Mouse (Mus musculus) cerebellum, adult 2 months (tissue): ENCODE data around the gene Optn. TPM values are rescaled to one million over a fixed set of nuclear protein-coding genes. Genes with fewer than 3 reads are reported as not detected.
A peak's percentile ranks its signal among the peaks of the same experiment; 100 is the strongest.
"Not testable (repeated sequence)": the region's sequence is repeated elsewhere in the genome, so short reads cannot be mapped to it uniquely, and the experiment has no call there.

Source experiments
- DNase-seq, 2 experiments: peaks; one replicate each; pipeline ENCODE4 v3.0.0; 2021
- H3K27ac ChIP-seq: fragments of 200-500 bp; 2 replicates; pipeline ENCODE4 v1.5.1; 2012; ENCODE audit warnings: low read length, control low read depth, inconsistent platforms; ENCODE audit not compliant: insufficient read depth
- H3K27me3 ChIP-seq: fragments of 200-500 bp; 2 replicates; pipeline ENCODE4 v1.6.1; 2012; ENCODE audit warnings: inconsistent platforms, mild to moderate bottlenecking, low read length, moderate library complexity; ENCODE audit not compliant: control insufficient read depth, insufficient read depth
- H3K4me1 ChIP-seq: fragments of 200-500 bp; 2 replicates; pipeline ENCODE4 v1.6.1; 2011; ENCODE audit warnings: low read length; ENCODE audit not compliant: control insufficient read depth, insufficient read depth
- H3K4me3 ChIP-seq: fragments of 200-500 bp; replicated peaks from 2 replicates; pipeline ENCODE3; 2011; ENCODE audit warnings: mild to moderate bottlenecking, low read depth, low read length, control low read depth; ENCODE audit not compliant: insufficient read depth
- CTCF ChIP-seq: fragments of 200-500 bp; IDR thresholded peaks from 2 replicates; pipeline ENCODE4 v1.5.1; 2011; ENCODE audit warnings: low read depth, mild to moderate bottlenecking, control low read depth, low read length, moderate library complexity, borderline replicate concordance; ENCODE audit not compliant: insufficient read depth
- POLR2A ChIP-seq: fragments of 200-500 bp; IDR thresholded peaks from 2 replicates; pipeline ENCODE4 v1.6.1; 2011; ENCODE audit warnings: low read length, control low read depth, borderline replicate concordance; ENCODE audit not compliant: insufficient read depth
- WGBS: fragments of 180-500 bp; shearing (Covaris S2); methylation state at CpG from one replicate; pipeline ENCODE4 v1.1.7; 2018; 5-methylcytosine and 5-hydroxymethylcytosine counted together
- polyA plus RNA-seq: library from polyadenylated mRNA; depleted of rRNA; stranded (reverse); fragments of >200 nt; gene quantifications from 2 replicates; pipeline ENCODE4 v1.2.3, GENCODE M21; 2012; rRNA removed

Gene Optn
- 14.6 and 16.3 TPM in 2 replicates for polyA plus RNA-seq

DNA sequence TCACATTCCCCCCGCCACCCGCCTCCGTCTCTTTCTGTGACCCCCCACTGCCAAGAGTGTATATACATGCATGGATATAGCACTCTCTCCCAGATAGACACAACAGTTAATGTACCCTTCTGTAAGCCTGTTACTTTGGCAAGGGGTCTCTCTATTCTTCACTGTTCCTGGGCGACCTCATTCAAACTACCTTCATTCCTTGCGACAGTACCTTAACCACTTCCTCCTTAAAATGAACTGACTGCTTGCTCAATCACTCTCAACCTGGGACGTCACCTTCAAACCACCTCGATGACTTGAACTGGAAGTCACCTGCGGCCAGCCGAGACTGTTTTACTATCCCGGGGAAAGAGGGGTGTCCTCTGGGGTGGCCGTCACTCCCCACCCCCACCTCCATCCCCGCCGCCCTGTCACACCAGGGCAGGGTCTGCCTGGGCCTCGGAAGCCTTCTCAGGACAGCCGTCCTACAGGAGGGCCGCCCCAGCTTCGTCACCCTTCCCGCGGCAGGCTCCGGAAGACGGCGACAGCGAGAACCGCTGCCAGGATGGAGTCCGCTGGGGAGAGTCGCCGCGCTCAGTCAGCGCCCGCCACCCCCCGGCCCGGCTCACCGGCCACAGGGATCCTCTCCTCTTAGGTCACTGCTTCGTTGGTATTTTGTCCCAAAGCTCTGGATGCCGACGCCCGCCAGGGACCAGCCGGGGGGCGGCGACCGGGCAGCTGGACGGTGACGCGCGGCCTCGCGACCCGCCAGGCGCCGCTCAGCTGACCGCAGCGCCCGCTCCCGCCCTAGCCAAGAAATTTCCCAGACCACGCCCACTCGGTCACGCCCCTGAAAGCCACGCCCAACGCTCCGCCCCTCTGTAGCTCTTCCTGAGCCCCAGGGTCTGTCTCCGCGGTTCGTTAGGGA is at the start of gene Optn:
TSS of gene Optn (minus strand) at position 753 of the 907 bp plus-strand sequence.
- 0 out of 2 replicates have a peak, but pooled peaks have one; percentile 20 for TF ChIP-seq POLR2A
- no peak for TF ChIP-seq CTCF
- DNase-seq, result peak; percentile 78 to 85
- no peak within 1 kb of the TSS for H3K27ac ChIP-seq

DNA sequence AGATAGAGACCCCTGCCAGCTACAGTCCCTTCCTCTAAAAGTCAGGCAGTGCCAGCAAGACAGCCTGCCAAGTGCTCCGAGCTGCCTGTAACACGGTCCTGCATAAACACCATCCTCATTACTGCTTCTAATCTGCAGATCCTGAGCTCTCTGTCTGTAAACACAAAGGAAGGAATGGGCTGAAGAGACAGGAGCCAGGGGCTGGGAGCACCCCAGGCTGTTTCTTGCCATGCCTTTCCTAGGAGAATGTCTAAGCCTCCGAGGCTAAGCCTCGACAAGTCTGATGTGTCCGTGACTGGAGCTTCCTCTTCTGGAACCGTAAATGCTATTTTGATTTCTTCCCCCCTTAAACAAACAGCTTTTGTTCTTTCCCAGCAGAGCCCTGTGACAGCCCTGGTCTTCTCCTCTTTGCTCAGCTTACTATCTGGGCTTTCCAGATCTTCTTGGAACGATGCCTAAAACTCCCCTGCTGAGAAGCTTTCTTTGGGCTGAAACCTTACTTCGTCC is 49.0 kb upstream of the Optn start:
- DNase-seq, result no peak
- TF ChIP-seq CTCF, result no peak
- no peak for TF ChIP-seq POLR2A
- Histone ChIP-seq H3K27me3 (no peaks in the 10 kb centered on the region), H3K4me1 (no peaks in the 10 kb centered on the region), H3K4me3 (no peak overlapping the region), H3K27ac (no peak overlapping the region)
- WGBS, result 7% methylated on average over 8 of the region's 8 CpGs

More for the DNA sequence above, at the start of gene Optn:
- Histone ChIP-seq H3K4me3 (peak within 1 kb of the TSS; percentile 53), H3K4me1 (no peaks in the 10 kb centered on the region; the same call in 1 of the 2 replicates), H3K27me3 (no peaks in the 10 kb centered on the region)
- 3% methylated on average over 63 of the region's 63 CpGs for WGBS

DNA sequence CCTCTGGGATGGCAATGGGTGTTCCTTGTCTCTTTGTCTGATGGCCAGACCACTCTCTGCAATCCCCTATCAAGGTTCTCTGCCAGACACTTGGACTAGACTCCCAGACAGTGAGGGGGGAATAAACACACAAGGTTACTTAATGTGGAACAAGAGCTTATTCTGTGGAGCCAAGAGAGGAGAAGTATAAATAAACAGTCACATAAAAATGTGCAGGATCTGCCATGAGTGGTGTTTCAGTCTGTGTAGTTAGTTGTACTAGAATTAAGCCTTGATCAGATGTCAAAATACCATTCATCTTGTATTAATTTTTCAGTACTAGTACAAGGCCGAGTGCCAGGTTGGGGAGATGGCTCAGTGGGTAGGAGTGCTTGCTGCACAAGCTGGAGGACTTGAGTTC is 39.0 kb upstream of the Optn start:
- Histone ChIP-seq H3K4me1 (no peaks in the 10 kb centered on the region), H3K4me3 (no peak overlapping the region), H3K27ac (no peak overlapping the region), H3K27me3 (no peaks in the 10 kb centered on the region)
- 86% methylated on average over 1 of the region's 1 CpGs for WGBS
- no peak for TF ChIP-seq CTCF
- no peak for DNase-seq

DNA sequence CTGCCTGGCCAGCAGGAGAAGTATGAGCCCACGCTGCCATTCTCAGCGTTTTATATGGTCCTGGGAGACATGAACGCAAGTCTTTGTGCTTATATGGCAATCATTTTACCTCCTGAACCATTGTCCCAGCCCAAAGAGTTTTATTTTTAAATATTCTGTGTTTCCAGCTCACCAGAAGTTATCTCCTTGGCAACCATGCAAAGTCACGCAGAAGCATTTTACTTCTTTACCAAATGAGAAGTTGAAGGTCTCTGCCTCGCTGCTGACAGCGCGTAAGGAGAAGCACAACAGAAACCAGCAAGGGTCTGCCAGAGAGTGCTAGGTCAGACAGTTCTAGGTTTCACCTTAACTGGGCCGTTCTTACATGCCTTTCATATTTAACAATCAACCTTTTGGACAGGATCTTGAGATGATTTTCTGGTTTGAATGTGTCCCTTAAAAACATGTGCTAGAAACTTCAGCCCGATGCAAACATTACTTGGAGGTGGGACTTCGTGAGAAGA is 37.9 kb upstream of the Optn start:
- Histone ChIP-seq H3K4me1 (no peaks in the 10 kb centered on the region), H3K27ac (no peak overlapping the region), H3K27me3 (no peaks in the 10 kb centered on the region), H3K4me3 (no peak overlapping the region)
- TF ChIP-seq CTCF (no peak), POLR2A (no peak)
- no peak for DNase-seq
- WGBS, result 84% methylated on average over 10 of the region's 10 CpGs

DNA sequence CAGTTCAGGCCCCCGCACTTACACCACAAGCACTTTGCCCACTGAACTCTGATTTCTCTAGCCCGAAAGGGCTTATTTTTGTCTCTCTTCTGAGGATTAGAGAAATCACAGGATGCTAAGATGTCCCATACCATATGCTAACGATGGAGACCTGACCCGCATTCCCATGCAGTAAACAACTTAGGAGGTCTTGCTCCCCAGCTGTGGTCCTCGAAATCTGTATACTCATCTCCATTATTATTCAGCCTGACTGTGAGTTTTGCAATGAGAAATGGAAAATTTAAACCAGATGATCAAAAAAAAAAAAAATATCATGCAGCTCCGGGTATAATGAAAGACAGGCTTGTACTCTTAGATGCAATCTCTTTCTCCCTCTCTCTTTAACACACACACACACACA is 35.3 kb upstream of the Optn start:
- Histone ChIP-seq H3K27me3 (no peaks in the 10 kb centered on the region), H3K4me1 (no peaks in the 10 kb centered on the region), H3K4me3 (no peak overlapping the region), H3K27ac (no peak overlapping the region)
- TF ChIP-seq CTCF (no peak), POLR2A (no peak)
- DNase-seq, result no peak
- WGBS, result 83% methylated on average over 6 of the region's 6 CpGs

DNA sequence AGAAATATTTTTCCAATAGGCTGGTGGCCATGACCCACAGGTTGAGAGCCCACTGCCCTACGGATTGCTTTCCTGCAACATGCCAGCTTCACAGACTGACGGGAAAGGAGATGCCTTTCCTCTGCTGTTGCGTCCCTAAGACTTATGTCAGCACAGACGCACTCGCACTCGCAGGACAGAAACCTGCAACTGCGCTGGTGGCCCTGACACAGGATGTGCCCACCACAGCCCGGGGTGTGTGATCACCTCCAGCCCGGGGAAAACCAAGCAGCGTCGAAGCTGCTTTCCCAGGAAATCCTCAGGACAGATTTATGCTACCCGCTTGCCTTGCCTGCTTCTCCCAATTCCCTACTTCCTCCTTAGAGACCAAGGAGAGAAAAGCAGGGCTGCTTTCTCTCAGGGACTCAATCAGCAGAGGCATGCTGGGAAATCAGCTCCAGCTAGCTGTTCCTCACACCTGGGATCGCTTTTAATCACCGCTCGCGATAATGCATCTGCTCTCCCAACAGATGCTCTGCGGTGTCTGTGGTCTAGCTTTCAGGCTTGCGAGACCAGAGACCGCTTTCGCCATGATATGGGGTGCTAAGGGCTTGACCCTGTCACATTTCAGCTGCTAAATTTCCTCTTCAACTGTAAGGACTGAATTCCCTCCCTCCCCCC is 34.1 kb upstream of the Optn start:
- WGBS, result 49% methylated on average over 20 of the region's 20 CpGs

DNA sequence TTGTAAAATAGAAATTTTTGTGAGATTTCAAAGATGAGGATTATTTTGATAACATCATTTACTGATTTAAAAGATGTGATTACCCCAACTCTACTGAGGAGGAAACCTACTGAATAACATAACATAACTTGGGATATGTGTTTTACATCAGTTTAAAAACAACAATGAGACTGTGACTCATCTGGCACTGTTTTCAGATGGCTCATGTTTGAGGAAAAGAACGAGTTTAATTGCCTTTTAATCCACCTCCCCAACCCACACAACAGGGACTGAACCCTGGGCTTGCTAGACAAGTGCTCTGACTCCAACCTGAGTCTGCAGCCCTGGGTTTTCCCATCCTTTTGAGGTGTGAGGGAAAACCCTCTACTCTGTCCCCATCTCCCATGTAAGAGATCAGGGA is 31.5 kb upstream of the Optn start:
- TF ChIP-seq POLR2A, result no peak
- TF ChIP-seq CTCF, result no peak
- Histone ChIP-seq H3K4me3 (no peak overlapping the region), H3K27ac (no peak overlapping the region), H3K27me3 (no peaks in the 10 kb centered on the region), H3K4me1 (no peaks in the 10 kb centered on the region)
- WGBS, result 17% methylated on average over 1 of the region's 1 CpGs
- DNase-seq, result no peak

More for the DNA sequence above, 34.1 kb upstream of the Optn start:
- H3K4me1 ChIP-seq, result no peaks in the 10 kb centered on the region
- H3K27me3 ChIP-seq, result no peaks in the 10 kb centered on the region
- no peak overlapping the region for H3K4me3 ChIP-seq
- H3K27ac ChIP-seq, result no peak overlapping the region
- DNase-seq, result no peak
- TF ChIP-seq CTCF, result no peak
- TF ChIP-seq POLR2A, result no peak

DNA sequence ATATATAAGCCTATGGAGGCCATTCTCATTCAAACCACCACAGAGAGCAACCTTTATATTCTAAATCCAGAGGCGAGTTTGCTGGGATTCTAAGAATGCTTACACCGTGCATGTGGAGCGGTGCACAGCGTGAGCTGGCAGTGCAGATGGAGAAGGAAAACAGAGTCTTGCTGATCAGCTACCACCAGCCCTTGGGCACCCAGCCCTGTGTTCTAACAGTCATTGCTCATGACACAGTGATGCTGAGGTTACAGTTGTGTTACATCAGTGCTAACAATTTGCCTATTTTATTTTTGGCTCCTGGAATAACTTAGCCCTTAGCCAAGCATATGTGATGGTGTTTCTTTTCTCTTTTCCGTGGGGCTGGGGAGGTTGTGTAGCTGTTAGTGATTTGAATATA is 31.0 kb upstream of the Optn start:
- Histone ChIP-seq H3K27me3 (no peaks in the 10 kb centered on the region), H3K4me1 (no peaks in the 10 kb centered on the region), H3K4me3 (no peak overlapping the region), H3K27ac (no peak overlapping the region)
- no peak for DNase-seq
- TF ChIP-seq POLR2A (no peak), CTCF (no peak)
- 65% methylated on average over 5 of the region's 5 CpGs for WGBS

DNA sequence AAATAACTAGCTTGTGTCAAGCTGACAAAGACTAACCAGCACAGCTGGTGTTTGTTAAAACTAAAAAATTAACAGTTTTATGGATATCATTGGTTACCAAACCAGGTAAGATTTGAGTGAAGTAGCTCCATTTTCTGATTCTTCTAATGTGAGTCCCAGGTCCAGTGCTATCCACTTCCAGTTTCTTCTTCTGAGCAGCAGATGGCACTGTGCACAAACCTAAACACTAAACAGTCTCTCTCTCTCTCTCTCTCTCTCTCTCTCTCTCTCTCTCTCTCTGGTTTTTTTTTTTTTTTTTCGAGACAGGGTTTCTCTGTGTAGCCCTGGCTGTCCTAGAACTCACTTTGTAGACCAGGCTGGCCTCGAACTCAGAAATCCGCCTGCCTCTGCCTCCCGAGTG is 26.5 kb upstream of the Optn start:
- not testable (repeated sequence) for H3K27me3 ChIP-seq, H3K4me3 ChIP-seq, H3K27ac ChIP-seq, H3K4me1 ChIP-seq
- 68% methylated on average over 4 of the region's 4 CpGs for WGBS
- DNase-seq, result peak in 1 of 2 experiments; percentile 7
